Mouse (Mus musculus) gastrocnemius, postnatal 14 days (tissue): ENCODE results near the gene Fbxo6. TPM values are rescaled to one million over a fixed set of nuclear protein-coding genes. Genes with fewer than 3 reads are reported as not detected.

Experiments
- DNase-seq: peaks from one replicate; pipeline ENCODE4 v3.0.0; 2021; ENCODE audit warnings: mixed read lengths
- intact Hi-C: fragments of 180-260 bp; cut with DNase I; formaldehyde crosslinking; loops from one replicate; pipeline ENCODE4 v1.15.1; 2025; ENCODE audit warnings: low total_unique reads
- total RNA-seq, 2 experiments: library from RNA; stranded (reverse); gene quantifications; 2 replicates each; pipeline ENCODE4 v1.2.3; 2021

The Fbxo6 gene
- total RNA-seq, 2 experiments from 2014 or later = 22.9 to 29.1 TPM

GRCm38 (mm10) chr4:148164461-148164860 lies 12.5 kb upstream of the Fbxo6 start:
- DNase-seq = no peak
- intact Hi-C loops = no loop called here

GRCm38 (mm10) chr4:148164002-148164439 lies 12.1 kb upstream of the Fbxo6 start:
- peak; percentile 70 for DNase-seq

GRCm38 (mm10) chr4:148160436-148161390 lies 8.8 kb upstream of the Fbxo6 start, which contains the start of the genes Fbxo44 and Fbxo2:
TSS of gene Fbxo44 (minus strand) at chr4:148160482.
TSS of gene Fbxo2 (plus strand) at chr4:148160621.
- no peak for DNase-seq
- intact Hi-C loops = no loop called here

More at GRCm38 (mm10) chr4:148164002-148164439, 12.1 kb upstream of the Fbxo6 start:
- intact Hi-C loops = no loop called here

DNA sequence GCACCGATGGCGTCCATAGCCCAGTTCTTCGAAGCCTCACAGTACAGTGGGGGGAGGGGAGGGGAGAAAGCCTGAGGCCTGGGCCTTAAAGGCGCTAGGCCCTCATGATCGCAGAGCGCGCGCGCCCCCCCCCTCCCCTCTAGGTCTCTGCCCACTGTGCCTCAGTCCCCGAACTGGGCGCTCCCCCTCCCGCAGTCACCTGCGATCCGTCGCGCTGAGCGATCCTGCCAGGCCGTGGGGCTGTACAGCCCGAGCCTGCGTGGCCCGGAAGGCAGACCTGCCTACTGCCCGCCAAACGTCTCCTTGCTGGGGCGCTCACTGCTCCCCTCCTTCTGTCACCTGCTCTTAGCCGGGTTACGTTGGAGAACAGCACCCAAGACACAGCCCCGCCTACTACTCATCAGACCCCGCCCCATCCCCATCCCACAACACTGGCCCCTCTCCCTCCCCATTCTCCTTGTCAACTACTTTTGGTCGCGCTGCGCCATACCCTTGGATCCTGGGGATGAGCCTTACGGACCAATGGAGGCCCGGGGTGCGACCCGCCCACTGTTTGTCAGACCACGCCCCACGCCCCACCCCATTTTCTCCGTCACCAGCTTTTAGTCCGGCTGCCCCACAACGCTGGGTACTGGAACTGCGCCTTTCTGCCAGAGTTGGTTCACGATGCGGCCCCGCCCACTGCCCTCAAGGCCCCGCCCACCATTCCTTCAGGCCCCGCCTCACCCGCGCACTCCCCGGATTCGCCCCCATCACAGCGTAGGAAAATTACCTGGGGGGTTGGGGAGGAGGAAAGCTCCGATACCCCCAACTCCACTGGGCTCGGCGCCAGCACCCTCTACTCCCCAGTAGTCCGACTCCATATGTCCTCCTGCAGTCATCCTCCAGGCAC lies 7.8 kb upstream of the Fbxo6 start:
- intact Hi-C loops = no loop called here
- DNase-seq = peak; percentile 83

- no peak for DNase-seq
- intact Hi-C loops = no loop called here
These were observed 6.8 kb upstream of the Fbxo6 start for GRCm38 (mm10) chr4:148158436-148159348.

- no peak for DNase-seq
These were observed 3.0 kb upstream of the Fbxo6 start for GRCm38 (mm10) chr4:148154982-148155381.

DNA sequence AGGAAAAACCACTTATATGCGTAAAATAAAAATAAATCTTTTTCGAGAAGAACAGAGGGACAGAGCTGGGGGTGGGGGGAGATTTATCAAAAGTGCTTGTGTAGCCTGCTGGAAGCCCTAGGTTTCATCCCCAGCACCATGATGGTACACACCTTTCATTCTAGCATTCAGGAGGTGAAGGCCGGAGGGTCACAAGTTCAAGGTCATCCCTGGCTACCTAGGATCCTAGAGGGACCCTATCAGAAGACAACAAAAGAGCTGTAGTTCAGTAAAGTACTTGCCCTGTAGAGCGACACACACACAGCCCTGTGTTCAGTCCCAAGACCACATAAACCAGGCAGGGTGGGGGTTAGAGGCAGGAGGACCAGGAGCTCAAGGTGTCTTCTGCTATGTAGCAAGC lies 2.1 kb upstream of the Fbxo6 start:
- DNase-seq = no peak
- intact Hi-C loops = loop anchor here (5.0 kb wide), 1 partner anchor 37 kb away; no protein-coding TSS in a partner anchor

More at GRCm38 (mm10) chr4:148154982-148155381, 3.0 kb upstream of the Fbxo6 start:
- intact Hi-C loops = loop anchor here (5.0 kb wide), 1 partner anchor 38 kb away; no protein-coding TSS in a partner anchor

- no peak for DNase-seq
- intact Hi-C loops = loop anchor here (5.0 kb wide), 1 partner anchor 35 kb away; no protein-coding TSS in a partner anchor
These were observed 607 bp upstream of the Fbxo6 start for GRCm38 (mm10) chr4:148152547-148152946.

- intact Hi-C loops = loop anchor here (5.0 kb wide), 1 partner anchor 34 kb away; no protein-coding TSS in a partner anchor
- no peak for DNase-seq
These were observed 1.0 kb downstream of the Fbxo6 start for GRCm38 (mm10) chr4:148150953-148151266.

- no peak for DNase-seq
- intact Hi-C loops = loop anchor here (5.0 kb wide), 1 partner anchor 33 kb away; no protein-coding TSS in a partner anchor
These were observed 1.7 kb downstream of the Fbxo6 start for GRCm38 (mm10) chr4:148150242-148150641.

GRCm38 (mm10) chr4:148149540-148149939 lies 2.4 kb downstream of the Fbxo6 start:
- intact Hi-C loops = no loop called here
- no peak for DNase-seq

DNA sequence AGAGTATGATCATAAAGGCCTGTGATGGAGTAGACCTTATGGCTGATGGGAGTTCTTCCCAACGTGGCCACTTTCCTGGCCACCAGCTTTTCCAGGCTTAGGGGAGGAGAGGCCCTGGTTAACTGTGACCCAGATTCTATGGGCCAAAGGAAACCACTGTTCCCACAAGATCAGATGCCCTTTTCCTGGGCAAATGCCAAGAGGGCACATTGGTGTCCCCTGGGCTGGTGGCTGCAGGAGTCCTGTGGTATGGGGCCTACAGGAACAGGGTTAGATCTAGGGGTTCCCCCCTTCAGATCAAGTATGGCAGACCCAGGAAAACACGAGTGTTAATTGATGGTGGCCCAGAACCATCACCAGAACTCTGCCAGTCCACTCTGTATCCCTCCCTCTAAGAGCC lies 4.2 kb downstream of the Fbxo6 start:
- no peak for DNase-seq
- intact Hi-C loops = no loop called here

- no peak for DNase-seq
- intact Hi-C loops = no loop called here
These were observed 8.2 kb downstream of the Fbxo6 start for GRCm38 (mm10) chr4:148143721-148144120.

DNA sequence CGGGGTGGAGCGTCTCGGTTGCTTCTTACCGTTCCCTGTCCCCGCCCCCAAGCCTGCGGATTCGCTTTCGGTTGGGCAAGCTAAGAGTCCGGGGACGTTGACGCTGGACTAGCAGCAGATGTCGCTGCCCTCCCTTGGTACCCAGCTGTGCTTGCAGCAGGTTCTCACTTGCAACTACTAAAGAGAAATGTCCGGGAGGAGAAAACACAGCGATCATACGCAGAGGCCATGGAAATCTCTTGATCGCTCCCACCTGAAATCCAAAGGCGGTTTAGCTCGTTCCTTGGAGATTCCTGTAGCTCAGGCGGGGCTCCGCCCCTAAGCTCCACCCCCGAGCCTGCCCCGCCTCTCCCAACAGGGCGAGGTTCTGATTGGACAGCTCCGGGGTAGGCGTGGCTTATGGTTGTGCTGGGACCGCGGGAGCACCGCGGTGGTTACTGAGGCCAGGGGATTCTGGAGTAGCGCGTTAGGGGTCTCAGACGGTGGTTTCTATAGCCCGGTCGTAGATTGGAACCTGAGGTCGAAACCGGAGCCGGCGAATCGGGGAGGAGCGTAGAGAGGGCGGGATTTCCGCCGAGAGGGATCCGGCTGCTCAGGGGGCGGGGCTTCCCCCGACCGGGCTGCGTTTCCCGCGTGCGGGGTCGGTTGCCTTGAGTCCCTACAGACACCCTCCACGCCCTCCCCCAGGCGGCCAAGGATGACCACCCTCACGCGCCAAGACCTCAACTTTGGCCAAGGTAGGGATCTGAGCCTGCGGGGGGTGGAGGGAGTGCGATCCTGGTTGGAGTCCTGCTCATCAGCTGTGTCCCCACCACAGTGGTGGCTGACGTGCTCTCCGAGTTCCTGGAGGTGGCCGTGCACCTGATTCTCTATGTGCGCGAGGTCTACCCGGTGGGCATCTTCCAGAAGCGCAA lies 11.6 kb downstream of the Fbxo6 start:
- DNase-seq = peak; percentile 92
- intact Hi-C loops = no loop called here

GRCm38 (mm10) chr4:148139767-148140097 lies 12.2 kb downstream of the Fbxo6 start:
- intact Hi-C loops = no loop called here

DNA sequence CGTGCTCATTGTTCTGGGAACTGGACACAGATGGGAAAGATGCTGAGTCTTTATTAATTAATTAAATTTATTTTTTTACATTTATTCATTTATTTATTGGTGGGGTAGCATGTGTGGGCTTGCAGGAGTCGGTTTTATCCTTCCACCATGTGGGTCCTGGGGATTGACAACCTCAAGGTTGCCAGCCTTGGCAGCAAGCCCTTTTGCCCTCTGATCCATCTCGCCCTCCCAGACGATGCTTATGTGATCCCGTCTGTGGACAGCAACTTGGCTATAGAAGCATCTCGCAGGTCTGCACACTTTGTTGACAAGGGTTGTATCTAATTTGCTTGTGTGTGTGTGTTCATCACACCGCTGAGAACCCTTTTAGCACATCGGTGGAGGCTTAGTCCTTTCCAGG lies 14.4 kb downstream of the Fbxo6 start:
- no peak for DNase-seq
- intact Hi-C loops = no loop called here

More at GRCm38 (mm10) chr4:148139767-148140097, 12.2 kb downstream of the Fbxo6 start:
- no peak for DNase-seq

DNA sequence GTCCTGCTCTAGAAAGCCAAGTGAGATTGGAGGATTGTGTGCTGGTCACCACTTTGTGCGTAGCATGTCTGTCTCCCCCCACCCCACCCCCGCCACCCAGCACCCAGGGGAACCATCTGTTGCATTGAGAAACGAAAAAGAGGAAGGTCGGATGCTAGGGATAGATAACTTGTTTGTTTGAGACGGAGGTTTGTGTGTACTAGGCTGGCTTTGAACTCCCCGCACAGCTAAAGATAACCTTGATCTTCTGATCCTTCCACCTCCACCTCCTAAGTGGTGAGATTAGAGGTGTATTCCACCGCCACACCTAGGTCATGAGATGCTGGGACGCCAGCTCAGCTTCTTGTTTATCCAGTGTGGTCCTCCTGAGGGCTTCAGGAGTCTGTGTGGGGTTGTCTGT lies 17.0 kb downstream of the Fbxo6 start:
- intact Hi-C loops = no loop called here
- no peak for DNase-seq
